Mouse (Mus musculus) G1E (cell line): ENCODE measurements at regions not wholly inside any gene's neighbourhood (a gene's known extent, or its start where the extent isn't known, plus 50 kb on each side); places are given as distances from the start of the nearest gene placed in this dataset.

ENCODE experiments used
- ATAC-seq: 2 replicates; pipeline ENCODE4 v1.8.0; 2016; ENCODE audit warnings: mild to moderate bottlenecking; ENCODE audit not compliant: insufficient number of reproducible peaks, poor library complexity, low FRiP score, severe bottlenecking; ENCODE audit errors: extremely low read depth
- DNase-seq: peaks from one replicate; pipeline ENCODE4 v3.0.0; 2012; ENCODE audit warnings: low spot score
- H3K27me3 ChIP-seq: 2 replicates; pipeline ENCODE4 v1.6.1; 2012; ENCODE audit warnings: mild to moderate bottlenecking, low read length, inconsistent platforms; ENCODE audit not compliant: insufficient read depth
- H3K36me3 ChIP-seq: replicated peaks from 2 replicates; pipeline ENCODE3; 2012; ENCODE audit warnings: mild to moderate bottlenecking, inconsistent platforms
- H3K4me1 ChIP-seq: 2 replicates; pipeline ENCODE4 v1.6.1; 2012; ENCODE audit warnings: low read depth, low read length, inconsistent platforms, mixed read lengths; ENCODE audit not compliant: insufficient read depth
- H3K4me3 ChIP-seq: 2 replicates; pipeline ENCODE4 v1.5.1; 2012; ENCODE audit warnings: low read depth, mild to moderate bottlenecking, inconsistent platforms, low read length, moderate library complexity, mixed read lengths
- H3K9me3 ChIP-seq: replicated peaks from 2 replicates; pipeline ENCODE4 v1.6.1; 2012; ENCODE audit warnings: inconsistent platforms
- CTCF ChIP-seq: IDR thresholded peaks from 2 replicates; pipeline ENCODE4 v1.5.1; 2012; ENCODE audit warnings: low read depth, low read length, inconsistent platforms, mixed read lengths
- GATA1 ChIP-seq: IDR thresholded peaks from 2 replicates; pipeline ENCODE4 v1.6.1; 2012; ENCODE audit warnings: borderline replicate concordance, low read length, inconsistent platforms, mixed read lengths
- GATA2 ChIP-seq: IDR thresholded peaks from 2 replicates; pipeline ENCODE4 v1.6.1; 2012; ENCODE audit warnings: low read depth, low read length, inconsistent platforms, borderline replicate concordance
- POLR2AphosphoS5 ChIP-seq: IDR thresholded peaks from 2 replicates; pipeline ENCODE4 v1.6.1; 2012; ENCODE audit warnings: low read depth, low read length, inconsistent platforms; ENCODE audit not compliant: insufficient replicate concordance
- TAL1 ChIP-seq: conservative IDR thresholded peaks from 2 replicates; pipeline ENCODE4 v1.6.1; 2012; ENCODE audit warnings: low read depth, low read length, inconsistent platforms, mixed read lengths

DNA sequence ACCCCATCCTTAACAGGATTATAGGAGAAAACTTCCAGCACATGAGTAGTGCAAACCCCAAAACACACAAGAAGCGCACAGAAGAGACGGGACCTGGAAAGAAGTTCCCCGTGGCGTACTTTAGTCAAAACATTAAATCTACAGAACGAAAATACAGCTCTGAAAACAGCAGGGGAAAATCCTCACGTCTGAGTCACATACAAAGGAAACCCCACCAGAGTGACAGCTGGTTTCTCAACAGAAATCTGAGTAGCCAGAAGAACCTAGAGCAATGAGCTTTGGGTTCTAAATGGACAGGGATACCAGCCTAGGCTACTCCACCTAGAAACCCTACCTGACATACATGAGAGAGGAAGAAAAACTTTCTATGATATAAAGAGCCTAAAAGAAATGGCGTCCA is 234.0 kb upstream of the Hs6st1 start:
- Histone ChIP-seq H3K36me3 (no peaks in the 10 kb centered on the region), H3K27me3 (peaks cover 6% of the 10 kb centered on the region), H3K9me3 (no peaks in the 10 kb centered on the region), H3K4me3 (no peak overlapping the region), H3K4me1 (no peaks in the 10 kb centered on the region)
- DNase-seq: no peak
- ATAC-seq: no peak
- TF ChIP-seq TAL1 (no peak), CTCF (no peak), GATA2 (no peak), POLR2AphosphoS5 (no peak), GATA1 (no peak)

DNA sequence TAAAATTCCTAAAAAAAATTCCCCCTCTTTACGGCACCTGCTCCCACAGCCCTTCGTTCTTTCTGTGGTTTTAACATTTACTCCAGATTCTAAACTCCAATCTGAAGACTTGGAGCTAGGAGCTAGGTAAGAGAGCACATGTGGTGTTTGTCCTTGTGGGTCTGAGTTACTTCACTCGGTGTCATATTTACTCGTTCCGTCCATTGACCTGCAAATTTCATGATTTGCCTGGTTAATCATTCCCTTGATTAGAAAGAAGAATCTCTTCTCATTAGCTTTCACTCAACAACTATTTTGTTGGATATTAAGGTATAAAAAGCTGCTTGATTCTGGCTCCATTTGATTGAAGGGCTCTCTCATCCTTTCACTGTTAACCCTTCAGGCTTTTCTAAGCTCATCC is 231.6 kb upstream of the Hs6st1 start:
- peaks cover 9% of the 10 kb centered on the region for H3K27me3 ChIP-seq
- no peak for TF ChIP-seq POLR2AphosphoS5
- TF ChIP-seq GATA2: no peak
- TF ChIP-seq GATA1: no peak
- no peak for TF ChIP-seq CTCF
- no peak for TF ChIP-seq TAL1
- ATAC-seq: no peak

DNA sequence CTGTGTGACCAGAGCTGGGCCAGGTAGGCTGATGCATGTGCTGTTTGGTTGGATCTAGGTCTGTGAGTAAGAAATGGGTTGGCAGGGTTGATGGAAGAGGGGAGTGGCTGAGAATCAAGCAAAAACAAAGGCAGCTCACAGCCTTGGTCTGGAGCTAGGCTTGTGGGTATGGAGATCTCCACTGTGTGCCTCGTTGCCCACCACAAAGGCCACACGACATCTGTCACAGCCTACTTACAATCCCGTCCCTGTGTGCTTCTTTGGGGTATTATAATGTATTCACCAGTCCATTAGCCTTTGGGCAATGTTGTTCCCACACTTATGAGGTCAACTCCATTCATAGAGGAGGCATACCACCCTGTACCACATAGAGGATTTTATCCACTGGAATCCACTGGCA is 229.6 kb upstream of the Hs6st1 start:
- H3K4me3 ChIP-seq: no peak overlapping the region
- H3K36me3 ChIP-seq: no peaks in the 10 kb centered on the region
- no peaks in the 10 kb centered on the region for H3K9me3 ChIP-seq
- ATAC-seq (no peak), DNase-seq (no peak)
- no peaks in the 10 kb centered on the region for H3K4me1 ChIP-seq
- TF ChIP-seq POLR2AphosphoS5 (no peak), GATA2 (no peak)
- H3K27me3 ChIP-seq: peaks cover 9% of the 10 kb centered on the region

More for the DNA sequence above, 231.6 kb upstream of the Hs6st1 start:
- Histone ChIP-seq H3K4me3 (no peak overlapping the region), H3K4me1 (no peaks in the 10 kb centered on the region), H3K36me3 (no peaks in the 10 kb centered on the region), H3K9me3 (no peaks in the 10 kb centered on the region)
- DNase-seq: no peak

DNA sequence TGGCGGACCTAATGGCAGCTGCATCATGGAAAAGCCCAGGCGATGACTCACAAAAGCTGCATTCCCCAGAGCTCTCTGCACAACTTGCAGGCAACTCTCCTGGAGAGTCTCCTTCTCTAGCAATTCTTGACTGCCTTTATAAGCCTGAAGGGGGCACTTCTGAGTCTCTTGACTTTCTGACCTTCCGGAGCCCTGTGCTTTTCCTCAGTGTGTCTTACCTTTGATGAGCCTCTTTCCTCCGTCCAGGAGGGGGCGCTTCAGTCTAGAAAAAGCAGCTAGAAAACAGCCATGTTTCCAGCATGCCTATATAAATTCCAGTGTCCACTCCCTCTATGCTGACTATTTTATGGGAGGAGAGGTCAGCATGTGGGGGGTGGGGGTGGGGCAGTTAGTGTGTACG is 228.8 kb upstream of the Hs6st1 start:
- TF ChIP-seq CTCF: peak; percentile 30
- TF ChIP-seq TAL1: no peak
- ATAC-seq (peak; percentile 34; the same call in 1 of the 2 replicates), DNase-seq (peak; percentile 51)
- Histone ChIP-seq H3K4me3 (no peak overlapping the region), H3K36me3 (no peaks in the 10 kb centered on the region), H3K9me3 (no peaks in the 10 kb centered on the region), H3K27me3 (peaks cover 9% of the 10 kb centered on the region), H3K4me1 (no peaks in the 10 kb centered on the region)

DNA sequence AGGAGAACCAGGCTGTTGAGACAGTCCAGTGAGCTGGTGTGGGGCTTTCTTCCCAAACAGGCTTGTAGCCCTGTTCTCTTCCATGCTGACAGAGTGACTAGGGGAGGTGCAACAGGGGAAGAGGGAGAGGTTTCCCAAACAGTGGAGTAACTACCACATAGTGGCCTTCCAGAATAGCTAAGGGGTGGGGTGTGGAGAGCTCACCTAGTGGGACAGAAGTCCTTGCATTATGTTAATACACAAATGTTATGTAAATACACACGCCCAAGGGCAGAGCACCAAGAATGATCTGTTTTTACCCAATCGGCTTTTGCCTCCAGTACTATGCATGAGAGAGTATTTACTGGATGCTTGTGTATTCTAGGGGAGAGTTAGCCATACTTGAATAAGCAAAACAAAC is 226.6 kb upstream of the Hs6st1 start:
- Histone ChIP-seq H3K4me1 (no peaks in the 10 kb centered on the region), H3K36me3 (no peaks in the 10 kb centered on the region), H3K27me3 (peaks cover 12% of the 10 kb centered on the region), H3K9me3 (no peaks in the 10 kb centered on the region), H3K4me3 (no peak overlapping the region)
- DNase-seq (no peak), ATAC-seq (no peak)
- TF ChIP-seq POLR2AphosphoS5 (no peak), CTCF (no peak), GATA2 (no peak), TAL1 (no peak), GATA1 (no peak)

DNA sequence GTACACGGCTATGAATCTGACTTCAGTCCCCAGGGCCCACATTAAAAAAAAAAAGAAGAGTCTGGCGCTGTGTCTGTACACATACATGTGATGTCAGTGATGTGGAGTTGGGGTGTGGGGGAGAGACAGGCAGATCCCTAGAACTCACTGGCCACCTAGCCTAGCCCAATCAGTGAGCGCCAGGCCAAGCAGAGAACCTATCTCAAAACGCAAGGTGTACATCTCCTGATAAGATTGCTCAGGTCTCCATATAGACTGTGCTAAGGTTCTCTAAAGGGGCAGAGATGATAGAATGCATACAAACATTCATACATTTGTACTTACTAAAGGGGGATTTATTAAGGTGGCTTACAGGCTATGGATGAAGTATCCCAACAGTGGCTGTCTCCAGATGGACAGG is 225.5 kb upstream of the Hs6st1 start:
- Histone ChIP-seq H3K9me3 (no peaks in the 10 kb centered on the region), H3K27me3 (peaks cover 12% of the 10 kb centered on the region), H3K4me1 (no peaks in the 10 kb centered on the region), H3K36me3 (no peaks in the 10 kb centered on the region), H3K4me3 (no peak overlapping the region)
- DNase-seq (no peak), ATAC-seq (no peak)
- TF ChIP-seq TAL1 (no peak), POLR2AphosphoS5 (no peak), GATA1 (no peak), GATA2 (no peak), CTCF (no peak)

DNA sequence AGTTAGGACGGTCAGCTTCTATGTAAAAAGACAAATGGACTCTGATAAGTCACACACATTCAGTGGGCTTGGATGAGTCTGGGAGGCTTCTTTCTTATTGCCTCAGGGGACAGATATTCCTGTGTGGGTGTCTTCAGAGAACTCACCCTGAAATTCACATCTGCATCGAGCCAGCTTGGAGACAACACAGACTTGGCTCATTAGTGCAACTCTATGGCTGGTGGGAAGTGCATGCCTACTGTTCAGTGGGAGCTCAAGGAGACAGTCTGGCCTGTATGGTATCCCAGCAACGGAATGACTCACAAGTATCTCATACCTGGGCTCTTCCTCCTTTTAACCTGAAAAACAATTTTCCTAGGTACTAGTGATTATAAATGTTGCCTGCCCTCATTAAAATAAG is 224.6 kb upstream of the Hs6st1 start:
- Histone ChIP-seq H3K36me3 (no peaks in the 10 kb centered on the region), H3K4me3 (no peak overlapping the region), H3K4me1 (no peaks in the 10 kb centered on the region), H3K27me3 (peaks cover 10% of the 10 kb centered on the region), H3K9me3 (no peaks in the 10 kb centered on the region)
- TF ChIP-seq TAL1: no peak
- no peak for TF ChIP-seq GATA1
- TF ChIP-seq GATA2: no peak
- no peak for TF ChIP-seq CTCF
- no peak for TF ChIP-seq POLR2AphosphoS5
- ATAC-seq: no peak
- DNase-seq: no peak
